Mouse (Mus musculus) thymus, postnatal 0 days (tissue): ENCODE results near the gene Dpm3. TPM values are rescaled to one million over a fixed set of nuclear protein-coding genes. Genes with fewer than 3 reads are reported as not detected.

Experiments
- microRNA counts: library from miRNA; unstranded; fragments of <30 nt; microRNA quantifications from one replicate; lab custom pipeline; 2015
- microRNA-seq: library from miRNA; unstranded; fragments of <30 nt; microRNA quantifications from one replicate; pipeline ENCODE4, GENCODE M21; 2016; ENCODE audit warnings: borderline number of aligned reads
- polyA plus RNA-seq: library from polyadenylated mRNA; unstranded; fragments of >200 nt; fragmentation: Nextera tagmentation; extraction: Ambion mirVana; gene quantifications from 2 replicates; pipeline ENCODE4 v1.2.1, GENCODE M21; 2015

Gene Dpm3
- polyA plus RNA-seq, 1 experiment from 2014 or later = 163 TPM

MicroRNAs encoded within 50 kb of the gene (microRNA counts, 519-probe panel; counts per million panel counts)
- 473 counts per million, percentile 71 among the panel's probes with 10 or more counts for microRNA mmu-miR-92b (lab: Ali Mortazavi, UCI)

Small RNA genes within 50 kb of the gene (microRNA-seq; reads per million reads assigned to microRNA genes)
- 40.0 reads per million, percentile 36 among the genes with 10 or more reads in this experiment for gene Mir92b

Other genes starting within 250 kb of the Dpm3 start
- gene Rusc1, start 166.0 kb upstream of the Dpm3 start, polyA plus RNA-seq = 12.1 and 13.4 TPM in 2 replicates
- gene Gm43738, start 158.3 kb upstream of the Dpm3 start, polyA plus RNA-seq = not detected in 2 replicates
- 180 and 193 TPM in 2 replicates for gene Fdps, start 157.4 kb upstream of the Dpm3 start, polyA plus RNA-seq
- not detected in 2 replicates for gene Pklr, start 123.2 kb upstream of the Dpm3 start, polyA plus RNA-seq
- 1.4 and 1.9 TPM in 2 replicates for gene Hcn3, start 99.2 kb upstream of the Dpm3 start, polyA plus RNA-seq
- gene Clk2, start 94.6 kb upstream of the Dpm3 start, polyA plus RNA-seq = 18.1 and 22.3 TPM in 2 replicates
- gene Scamp3, start 81.9 kb upstream of the Dpm3 start, polyA plus RNA-seq = 130 and 131 TPM in 2 replicates
- gene Fam189b, start 76.2 kb upstream of the Dpm3 start, polyA plus RNA-seq = 71.2 and 80.1 TPM in 2 replicates
- 51.3 and 51.8 TPM in 2 replicates for gene Gba, start 56.4 kb upstream of the Dpm3 start, polyA plus RNA-seq
- 4.9 and 6.2 TPM in 2 replicates for gene Thbs3, start 44.2 kb upstream of the Dpm3 start, polyA plus RNA-seq
- gene Mtx1, start 32.3 kb upstream of the Dpm3 start, polyA plus RNA-seq = 206 and 223 TPM in 2 replicates
- 1.4 and 2.4 TPM in 2 replicates for gene Muc1, start 30.3 kb upstream of the Dpm3 start, polyA plus RNA-seq
- 304 and 318 TPM in 2 replicates for gene Krtcap2, start 13.4 kb upstream of the Dpm3 start, polyA plus RNA-seq
- 0.98 and 1.6 TPM in 2 replicates for gene Trim46, start 13.0 kb upstream of the Dpm3 start, polyA plus RNA-seq
- gene Slc50a1, start 11.2 kb downstream of the Dpm3 start, polyA plus RNA-seq = 84.7 and 87.2 TPM in 2 replicates
- gene Efna1, start 21.8 kb downstream of the Dpm3 start, polyA plus RNA-seq = 12.4 and 13.2 TPM in 2 replicates
- 0.82 and 1.0 TPM in 2 replicates for gene Efna3, start 63.6 kb downstream of the Dpm3 start, polyA plus RNA-seq
- 5.3 and 6.0 TPM in 2 replicates for gene Efna4, start 78.7 kb downstream of the Dpm3 start, polyA plus RNA-seq
- gene Adam15, start 90.6 kb downstream of the Dpm3 start, polyA plus RNA-seq = 17.4 and 18.1 TPM in 2 replicates
- gene Dcst2, start 102.6 kb downstream of the Dpm3 start, polyA plus RNA-seq = not detected in 2 replicates
- 0.10 and 0.14 TPM in 2 replicates for gene Dcst1, start 105.9 kb downstream of the Dpm3 start, polyA plus RNA-seq
- 4.1 and 4.6 TPM in 2 replicates for gene Zbtb7b, start 135.4 kb downstream of the Dpm3 start, polyA plus RNA-seq
- gene Lenep, start 143.4 kb downstream of the Dpm3 start, polyA plus RNA-seq = not detected in 2 replicates
- gene Flad1, start 152.5 kb downstream of the Dpm3 start, polyA plus RNA-seq = 29.5 and 32.6 TPM in 2 replicates
- 466 and 485 TPM in 2 replicates for gene Cks1b, start 159.0 kb downstream of the Dpm3 start, polyA plus RNA-seq
- 37.2 and 44.7 TPM in 2 replicates for gene Shc1, start 159.1 kb downstream of the Dpm3 start, polyA plus RNA-seq
- 21.3 and 22.3 TPM in 2 replicates for gene Pygo2, start 170.9 kb downstream of the Dpm3 start, polyA plus RNA-seq
- gene Pbxip1, start 177.3 kb downstream of the Dpm3 start, polyA plus RNA-seq = 23.1 and 27.3 TPM in 2 replicates
- 39.3 and 40.3 TPM in 2 replicates for gene Pmvk, start 195.2 kb downstream of the Dpm3 start, polyA plus RNA-seq